Mouse (Mus musculus): ENCODE measurements around the gene Ajuba.

Gene Ajuba

GRCm38 (mm10) chr14:54592319-54592934 is 15.1 kb upstream of the Ajuba start:
- no peak for DNase-seq (ENCODE audit: low read depth)

DNA sequence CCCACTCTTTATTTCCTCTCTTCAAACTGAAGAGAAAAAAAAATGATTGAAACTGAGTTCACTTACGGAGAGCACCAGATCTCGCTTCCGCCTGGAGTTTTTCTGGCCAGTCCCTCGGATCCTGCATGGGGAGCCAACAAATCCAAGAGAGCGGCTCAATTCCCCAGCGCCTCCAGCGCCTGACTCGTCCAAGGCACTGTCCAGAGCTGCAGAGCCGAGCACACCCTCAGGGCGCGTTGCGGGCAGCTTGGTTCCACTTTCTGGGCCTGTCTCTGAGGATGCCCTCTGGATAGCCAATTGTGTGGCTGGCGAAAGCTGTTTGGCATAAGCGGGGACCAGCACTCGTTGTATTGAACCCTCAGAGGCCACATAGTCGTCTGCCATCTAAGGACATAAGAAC is 13.7 kb upstream of the Ajuba start:
- DNase-seq (ENCODE audit: low read depth) = no peak

- DNase-seq (ENCODE audit: low read depth) = peak; percentile 68
Observed at GRCm38 (mm10) chr14:54583681-54584338, 6.5 kb upstream of the Ajuba start.

DNA sequence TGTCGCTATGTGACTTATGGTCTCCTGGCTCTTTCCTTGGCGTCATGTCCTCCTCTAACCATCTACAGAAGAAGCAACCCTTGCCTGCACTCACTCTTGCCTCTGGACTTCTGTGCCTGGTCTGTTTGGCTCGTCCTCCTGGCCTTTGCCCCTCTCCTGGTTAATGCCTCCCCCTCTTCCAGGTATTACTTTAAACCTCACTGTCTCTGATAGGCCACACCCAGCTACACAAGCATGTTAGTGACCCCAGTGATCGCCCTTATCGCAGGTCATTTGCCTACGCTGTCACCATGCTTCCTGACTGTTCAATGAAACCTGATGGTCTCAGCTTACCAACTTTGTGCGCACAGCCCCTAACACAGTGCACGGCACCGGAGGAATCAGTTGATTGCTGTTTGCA is 5.2 kb upstream of the Ajuba start:
- no peak for DNase-seq (ENCODE audit: low read depth)

GRCm38 (mm10) chr14:54579638-54580037 is 2.3 kb upstream of the Ajuba start:
- DNase-seq (ENCODE audit: low read depth) = no peak

- DNase-seq (ENCODE audit: low read depth) = peak; percentile 48
Observed at GRCm38 (mm10) chr14:54578063-54578462, 705 bp upstream of the Ajuba start.

- DNase-seq (ENCODE audit: low read depth) = no peak
Observed at GRCm38 (mm10) chr14:54576241-54577088, 893 bp downstream of the Ajuba start.

DNA sequence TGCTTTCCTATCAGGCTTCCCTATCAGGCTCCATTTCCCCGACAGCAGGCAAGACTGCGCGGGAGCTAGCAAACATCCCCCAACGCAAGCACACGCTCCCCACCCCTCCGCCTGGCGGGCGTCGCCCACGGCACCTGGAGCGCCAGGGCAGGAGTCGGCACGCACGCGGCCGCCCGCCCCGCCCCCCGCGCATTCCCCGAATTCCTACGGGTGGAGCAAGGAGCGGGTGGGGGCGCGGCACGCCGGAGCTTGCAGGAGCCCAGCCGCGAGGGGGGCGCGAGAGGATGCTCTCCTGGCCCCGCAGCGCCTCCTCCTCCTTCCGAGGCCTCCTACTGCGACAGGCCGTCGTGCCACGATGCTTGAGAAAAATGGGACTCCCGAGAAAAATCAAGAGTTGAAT is 1.7 kb downstream of the Ajuba start:
- no peak for DNase-seq (ENCODE audit: low read depth)

DNA sequence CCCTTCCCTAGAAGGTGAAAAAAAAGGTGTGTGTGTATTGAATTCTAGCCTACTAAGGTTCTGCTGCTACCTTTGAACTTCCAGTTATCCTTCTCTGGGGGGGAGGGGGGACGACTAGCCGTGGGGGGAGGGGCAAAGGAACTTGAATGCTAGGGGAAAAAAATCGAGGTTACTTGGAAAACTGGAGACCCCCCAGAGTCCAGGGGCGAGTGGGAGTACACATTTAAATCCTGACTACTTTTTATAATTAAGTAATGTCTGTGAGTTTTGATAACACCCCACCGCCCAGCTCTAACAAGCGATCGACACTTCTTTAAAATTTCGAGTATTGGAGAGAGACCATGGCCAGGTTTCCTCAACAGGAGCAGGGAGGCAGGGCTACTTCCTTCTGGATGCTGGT is 2.3 kb downstream of the Ajuba start:
- no peak for DNase-seq (ENCODE audit: low read depth)

GRCm38 (mm10) chr14:54574253-54574652 is 3.1 kb downstream of the Ajuba start:
- DNase-seq (ENCODE audit: low read depth) = no peak

GRCm38 (mm10) chr14:54572790-54573736 is 4.3 kb downstream of the Ajuba start:
- no peak for DNase-seq (ENCODE audit: low read depth)

- no peak for DNase-seq (ENCODE audit: low read depth)
Observed at GRCm38 (mm10) chr14:54572122-54572521, 5.2 kb downstream of the Ajuba start.

DNA sequence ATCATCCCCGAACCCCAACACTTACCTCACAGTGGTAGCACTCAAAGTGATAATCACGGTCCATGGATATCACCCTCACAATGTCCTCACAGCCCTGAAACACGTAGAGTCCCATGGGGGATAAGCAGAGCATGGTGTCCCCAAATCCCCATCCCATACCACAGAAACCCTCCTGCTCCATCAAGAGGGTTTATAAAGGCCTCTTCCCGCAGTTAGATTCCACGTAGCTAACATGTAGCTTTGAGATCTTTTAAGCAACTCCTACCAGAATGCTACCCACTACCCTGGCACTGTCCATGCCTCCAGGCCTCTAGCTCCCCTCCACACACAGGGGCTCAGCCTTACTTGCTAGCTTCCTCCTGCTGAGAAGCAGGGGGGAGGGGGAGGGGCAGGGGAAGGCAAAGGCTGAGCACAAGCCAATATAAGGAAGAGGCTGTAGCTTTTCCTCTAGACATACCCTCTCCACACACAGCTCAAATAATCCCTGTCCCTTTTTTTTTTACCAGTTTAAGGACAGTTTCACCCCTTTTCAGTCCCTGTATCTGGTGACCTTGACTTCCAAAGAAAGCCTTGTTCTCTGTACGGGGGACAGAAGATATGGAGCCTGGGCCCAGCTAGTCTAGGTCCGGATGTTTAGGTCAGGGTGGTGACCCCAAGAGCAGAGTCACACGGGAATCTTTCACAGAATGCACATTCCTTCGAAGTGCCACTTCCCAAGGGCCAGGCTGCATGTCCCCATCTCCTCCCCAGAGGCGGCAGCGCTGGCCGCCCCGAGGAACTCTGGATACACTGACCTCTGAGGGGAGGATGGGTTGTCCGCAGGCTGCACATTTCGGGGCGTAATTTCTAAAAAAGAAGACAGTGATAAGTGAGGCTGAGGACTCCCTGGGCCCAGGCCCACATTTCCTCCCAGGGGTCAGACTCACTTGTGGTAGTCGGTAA is 7.6 kb downstream of the Ajuba start:
- DNase-seq (ENCODE audit: low read depth) = no peak

- peak; percentile 57 for DNase-seq (ENCODE audit: low read depth)
Observed at GRCm38 (mm10) chr14:54568694-54569414, 8.5 kb downstream of the Ajuba start.

GRCm38 (mm10) chr14:54560527-54561242 is 16.7 kb downstream of the Ajuba start:
- no peak for DNase-seq (ENCODE audit: low read depth)

GRCm38 (mm10) chr14:54557330-54557729 is 20.0 kb downstream of the Ajuba start:
- no peak for DNase-seq (ENCODE audit: low read depth)

DNA sequence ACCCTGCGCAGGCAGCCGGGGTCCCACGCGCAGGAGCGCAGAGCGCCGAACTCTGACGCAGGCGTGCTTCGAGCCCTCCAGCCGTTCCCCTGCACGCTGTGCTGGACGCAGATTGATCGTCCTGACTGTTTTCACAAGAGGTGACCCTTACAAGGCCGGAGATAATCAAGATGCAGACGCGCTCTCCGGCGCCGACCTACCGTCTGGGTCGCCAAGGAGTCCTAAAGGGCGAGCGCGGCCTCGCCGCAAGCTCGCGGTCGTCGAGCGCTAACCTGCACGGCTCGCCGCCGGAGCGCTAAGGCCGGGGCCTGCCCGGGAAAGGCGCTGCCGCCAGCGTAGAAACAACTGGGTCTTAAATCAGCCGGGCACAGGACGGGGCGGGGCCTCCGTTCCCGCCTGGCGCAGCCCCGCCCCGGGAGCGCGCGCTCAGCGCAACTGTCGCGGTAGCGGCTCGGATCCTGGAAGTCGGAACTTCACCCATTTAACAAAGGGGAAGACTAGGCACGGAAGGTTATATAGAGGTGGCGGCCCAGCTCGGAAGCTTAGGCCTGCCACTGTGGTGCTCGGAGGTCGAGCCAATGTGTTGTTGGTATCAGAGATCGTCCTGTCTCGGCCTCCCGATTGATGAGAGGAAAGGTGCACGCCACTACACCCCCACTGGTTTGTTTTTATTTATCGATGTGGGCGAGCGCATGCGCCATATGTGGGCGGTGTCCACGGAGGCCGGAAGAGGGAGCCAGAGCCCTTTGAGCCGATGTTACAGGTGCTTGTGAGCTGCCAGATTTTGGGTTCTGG is 23.2 kb downstream of the Ajuba start, which contains the start of gene Haus4:
Gene Haus4 (minus strand): TSS at position 642 of the 795 bp plus-strand sequence.
- DNase-seq (ENCODE audit: low read depth) = peak; percentile 86

- DNase-seq (ENCODE audit: low read depth) = peak; percentile 70
Observed at GRCm38 (mm10) chr14:54553454-54553974, 23.8 kb downstream of the Ajuba start.

All from c-Kit-positive CD71-positive TER-119-negative erythroid progenitor cells, embryonic 14.5 days (primary cell).